Mouse (Mus musculus): Measurements from ENCODE around the gene Fbxo24. TPM values are rescaled to one million over a fixed set of nuclear protein-coding genes. Genes with fewer than 3 reads are reported as not detected.

Gene Fbxo24
- polyA plus RNA-seq, 1 experiment: 0.25 TPM

- 69% methylated on average over 27 of the region's 27 CpGs for WGBS
- Histone ChIP-seq H3K4me3 (ENCODE audit: extremely low read depth, insufficient read depth, insufficient read length) (no peak overlapping the region), H3K27ac (ENCODE audit: insufficient read depth, low read length) (no peak overlapping the region), H3K4me1 (ENCODE audit: control insufficient read depth, insufficient read depth, insufficient read length) (no peaks in the 10 kb centered on the region), H3K36me3 (ENCODE audit: control insufficient read depth, insufficient read depth, low read length) (no peaks in the 10 kb centered on the region), H3K27me3 (ENCODE audit: control insufficient read depth, insufficient read depth, low read length) (no peaks in the 10 kb centered on the region)
- no peak for DNase-seq (ENCODE audit: low read depth in 1 of 2, low spot score in 2 of 2)
- TF ChIP-seq POLR2A (IDR thresholded peaks at IDR 0.05; ENCODE audit: low read depth, low read length) (no peak), CTCF (IDR thresholded peaks at IDR 0.05; ENCODE audit: extremely low read depth, insufficient read depth, insufficient read length, insufficient replicate concordance) (no peak)
Measured at GRCm38 (mm10) chr5:137583670-137584169, 45.1 kb downstream of the Fbxo24 start.

GRCm38 (mm10) chr5:137582702-137583101, 46.1 kb downstream of the Fbxo24 start:
- DNase-seq (ENCODE audit: low read depth in 1 of 2, low spot score in 2 of 2): no peak
- Histone ChIP-seq H3K4me3 (ENCODE audit: extremely low read depth, insufficient read depth, insufficient read length) (no peak overlapping the region), H3K4me1 (ENCODE audit: control insufficient read depth, insufficient read depth, insufficient read length) (no peaks in the 10 kb centered on the region), H3K27ac (ENCODE audit: insufficient read depth, low read length) (no peak overlapping the region), H3K36me3 (ENCODE audit: control insufficient read depth, insufficient read depth, low read length) (no peaks in the 10 kb centered on the region), H3K27me3 (ENCODE audit: control insufficient read depth, insufficient read depth, low read length) (no peaks in the 10 kb centered on the region)
- WGBS: 93% methylated on average over 8 of the region's 8 CpGs
- TF ChIP-seq CTCF (IDR thresholded peaks at IDR 0.05; ENCODE audit: extremely low read depth, insufficient read depth, insufficient read length, insufficient replicate concordance) (no peak), POLR2A (IDR thresholded peaks at IDR 0.05; ENCODE audit: low read depth, low read length) (no peak)

GRCm38 (mm10) chr5:137580246-137580645, 48.6 kb downstream of the Fbxo24 start:
- WGBS: 83% methylated on average over 6 of the region's 6 CpGs
- no peak for DNase-seq (ENCODE audit: low read depth in 1 of 2, low spot score in 2 of 2)
- H3K36me3 ChIP-seq (ENCODE audit: control insufficient read depth, insufficient read depth, low read length): no peaks in the 10 kb centered on the region

GRCm38 (mm10) chr5:137574470-137574901, 54.3 kb downstream of the Fbxo24 start:
- TF ChIP-seq POLR2A (IDR thresholded peaks at IDR 0.05; ENCODE audit: low read depth, low read length): no peak
- TF ChIP-seq CTCF (IDR thresholded peaks at IDR 0.05; ENCODE audit: extremely low read depth, insufficient read depth, insufficient read length, insufficient replicate concordance): no peak
- peaks cover 12% of the 10 kb centered on the region; the same call in 1 of the 2 replicates for H3K4me1 ChIP-seq (ENCODE audit: control insufficient read depth, insufficient read depth, insufficient read length)
- H3K4me3 ChIP-seq (ENCODE audit: extremely low read depth, insufficient read depth, insufficient read length): no peak overlapping the region
- no peak for DNase-seq (ENCODE audit: low read depth in 1 of 2, low spot score in 2 of 2)
- 85% methylated on average over 27 of the region's 27 CpGs for WGBS
- H3K36me3 ChIP-seq (ENCODE audit: control insufficient read depth, insufficient read depth, low read length): no peaks in the 10 kb centered on the region
- no peak overlapping the region for H3K27ac ChIP-seq (ENCODE audit: insufficient read depth, low read length)
- no peaks in the 10 kb centered on the region for H3K27me3 ChIP-seq (ENCODE audit: control insufficient read depth, insufficient read depth, low read length)

More at GRCm38 (mm10) chr5:137580246-137580645, 48.6 kb downstream of the Fbxo24 start:
- H3K27me3 ChIP-seq (ENCODE audit: control insufficient read depth, insufficient read depth, low read length): no peaks in the 10 kb centered on the region
- no peaks in the 10 kb centered on the region for H3K4me1 ChIP-seq (ENCODE audit: control insufficient read depth, insufficient read depth, insufficient read length)
- no peak overlapping the region for H3K4me3 ChIP-seq (ENCODE audit: extremely low read depth, insufficient read depth, insufficient read length)
- TF ChIP-seq CTCF (IDR thresholded peaks at IDR 0.05; ENCODE audit: extremely low read depth, insufficient read depth, insufficient read length, insufficient replicate concordance) (no peak), POLR2A (IDR thresholded peaks at IDR 0.05; ENCODE audit: low read depth, low read length) (no peak)
- H3K27ac ChIP-seq (ENCODE audit: insufficient read depth, low read length): no peak overlapping the region

GRCm38 (mm10) chr5:137570691-137571586, 57.9 kb downstream of the Fbxo24 start:
- no peak overlapping the region; the same call in 1 of the 2 replicates for H3K4me3 ChIP-seq (ENCODE audit: extremely low read depth, insufficient read depth, insufficient read length)
- H3K27me3 ChIP-seq (ENCODE audit: control insufficient read depth, insufficient read depth, low read length): no peaks in the 10 kb centered on the region
- H3K27ac ChIP-seq (ENCODE audit: insufficient read depth, low read length): no peak overlapping the region
- no peak for DNase-seq (ENCODE audit: low read depth in 1 of 2, low spot score in 2 of 2)
- 10% methylated on average over 17 of the region's 17 CpGs for WGBS
- no peak for TF ChIP-seq CTCF (IDR thresholded peaks at IDR 0.05; ENCODE audit: extremely low read depth, insufficient read depth, insufficient read length, insufficient replicate concordance)
- TF ChIP-seq POLR2A (IDR thresholded peaks at IDR 0.05; ENCODE audit: low read depth, low read length): no peak
- no peaks in the 10 kb centered on the region for H3K36me3 ChIP-seq (ENCODE audit: control insufficient read depth, insufficient read depth, low read length)
- H3K4me1 ChIP-seq (ENCODE audit: control insufficient read depth, insufficient read depth, insufficient read length): peaks cover 13% of the 10 kb centered on the region; the same call in 1 of the 2 replicates

- peaks cover 13% of the 10 kb centered on the region; the same call in 1 of the 2 replicates for H3K4me1 ChIP-seq (ENCODE audit: control insufficient read depth, insufficient read depth, insufficient read length)
- 4% methylated on average over 7 of the region's 7 CpGs for WGBS
- no peak for TF ChIP-seq POLR2A (IDR thresholded peaks at IDR 0.05; ENCODE audit: low read depth, low read length)
- TF ChIP-seq CTCF (IDR thresholded peaks at IDR 0.05; ENCODE audit: extremely low read depth, insufficient read depth, insufficient read length, insufficient replicate concordance): no peak
- H3K27me3 ChIP-seq (ENCODE audit: control insufficient read depth, insufficient read depth, low read length): no peaks in the 10 kb centered on the region
- no peak overlapping the region for H3K27ac ChIP-seq (ENCODE audit: insufficient read depth, low read length)
- no peaks in the 10 kb centered on the region for H3K36me3 ChIP-seq (ENCODE audit: control insufficient read depth, insufficient read depth, low read length)
- no peak overlapping the region for H3K4me3 ChIP-seq (ENCODE audit: extremely low read depth, insufficient read depth, insufficient read length)
- no peak for DNase-seq (ENCODE audit: low read depth in 1 of 2, low spot score in 2 of 2)
Measured at GRCm38 (mm10) chr5:137570181-137570580, 58.6 kb downstream of the Fbxo24 start.

All from spleen, adult 2 months (tissue).